Mouse (Mus musculus) E14TG2a.4 (cell line): ENCODE measurements around the gene Dlx3.

Source experiments
- H3K27me3 ChIP-seq: 2 replicates; pipeline ENCODE4 v1.6.1; 2014; ENCODE audit warnings: low read length, control low read depth; ENCODE audit not compliant: insufficient read depth
- H3K36me3 ChIP-seq: 2 replicates; pipeline ENCODE4 v1.6.1; 2014; ENCODE audit warnings: low read length, control low read depth; ENCODE audit not compliant: insufficient read depth
- H3K4me1 ChIP-seq: replicated peaks from 2 replicates; pipeline ENCODE4 v1.6.1; 2014; ENCODE audit warnings: low read depth, low read length, control low read depth
- H3K4me3 ChIP-seq: replicated peaks from 2 replicates; pipeline ENCODE4 v1.5.1; 2014; ENCODE audit warnings: mild to moderate bottlenecking, low read length
- H3K9me3 ChIP-seq: 2 replicates; pipeline ENCODE4 v1.6.1; 2014; ENCODE audit warnings: low read length, control low read depth
- CTCF ChIP-seq: conservative IDR thresholded peaks from 2 replicates; pipeline ENCODE4 v1.5.1; 2014; ENCODE audit warnings: low read length
- NANOG ChIP-seq: IDR thresholded peaks from 2 replicates; pipeline ENCODE4 v1.6.1; 2014; ENCODE audit warnings: borderline replicate concordance, low read length, mixed read lengths
- POU5F1 ChIP-seq: IDR thresholded peaks from 2 replicates; pipeline ENCODE4 v1.6.1; 2014; ENCODE audit warnings: low read length, borderline replicate concordance

Dlx3 gene

DNA sequence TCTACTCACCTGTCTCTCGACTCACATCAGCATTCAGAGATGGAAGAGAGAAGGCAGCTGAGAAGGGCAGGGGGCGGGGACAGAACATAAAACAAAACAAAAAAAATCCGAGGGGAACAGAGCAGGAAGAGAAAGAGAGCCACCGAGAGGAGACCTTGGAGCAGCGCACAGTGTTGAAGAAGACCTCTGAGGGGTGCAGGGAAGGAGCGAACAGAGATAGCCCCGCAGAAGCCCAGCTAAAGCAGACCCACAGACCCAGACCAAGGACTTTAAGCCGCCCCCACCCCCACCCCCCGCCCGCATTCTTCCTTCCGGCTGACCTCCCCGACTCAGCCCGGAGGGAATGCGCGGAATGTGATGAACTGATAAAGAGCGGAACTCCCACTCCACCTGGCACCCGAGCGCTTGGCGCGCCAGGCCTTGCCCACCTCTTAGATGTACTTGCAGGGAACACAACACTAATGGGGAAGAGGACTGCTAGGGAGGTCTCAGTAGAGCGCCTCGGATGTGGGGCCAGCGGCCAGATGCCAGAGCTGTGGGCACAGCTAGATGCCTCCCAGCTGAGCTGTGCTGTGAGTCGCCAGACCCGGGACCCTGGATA lies 14.5 kb upstream of the Dlx3 start:
- Histone ChIP-seq H3K27me3 (peaks cover 12% of the 10 kb centered on the region; the same call in 1 of the 2 replicates), H3K4me1 (peaks cover 72% of the 10 kb centered on the region), H3K4me3 (peak overlapping the region; percentile 65), H3K9me3 (peaks cover 3% of the 10 kb centered on the region; the same call in 1 of the 2 replicates), H3K36me3 (no peaks in the 10 kb centered on the region)
- TF ChIP-seq CTCF (no peak), NANOG (no peak), POU5F1 (no peak)

DNA sequence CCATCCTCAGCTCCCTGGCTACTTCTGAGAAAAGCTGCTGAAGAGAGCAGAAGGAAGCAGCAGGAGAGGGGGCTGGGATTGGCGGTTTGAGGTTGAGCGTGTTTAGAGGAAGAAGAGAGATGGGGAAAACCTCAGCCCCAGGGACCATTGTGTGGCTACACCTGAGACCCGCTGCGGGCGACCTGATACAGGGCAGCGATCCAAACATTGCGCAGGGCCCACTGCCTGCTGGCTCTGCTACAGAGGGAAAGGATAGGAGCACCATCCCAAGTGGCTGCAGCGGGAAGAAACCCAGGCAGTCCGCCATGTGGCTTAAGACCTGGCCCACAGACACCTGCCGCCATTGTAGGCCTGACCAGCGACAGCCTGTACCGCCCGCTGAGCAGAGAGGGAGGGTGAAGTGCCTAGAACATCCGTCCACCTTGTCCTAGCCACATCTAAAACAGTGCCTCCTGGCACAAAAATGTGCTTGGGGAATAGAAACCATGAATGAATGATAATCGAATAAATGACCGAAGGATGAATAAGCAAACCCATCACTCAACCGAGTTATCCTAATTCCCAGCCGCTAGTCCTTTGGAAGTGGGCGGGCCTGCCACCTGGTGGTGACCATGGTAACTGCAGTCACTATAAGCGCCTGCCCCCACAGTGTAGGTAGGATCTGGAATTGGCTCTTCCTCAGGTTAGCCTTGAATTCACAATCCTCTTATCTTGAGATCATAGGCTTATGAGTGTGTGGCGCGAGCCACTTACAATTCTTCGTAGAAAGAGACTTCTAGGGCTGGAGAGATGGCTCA lies 13.3 kb upstream of the Dlx3 start:
- Histone ChIP-seq H3K4me3 (peak overlapping the region; percentile 65), H3K27me3 (peaks cover 6% of the 10 kb centered on the region; the same call in 1 of the 2 replicates), H3K9me3 (peaks cover 3% of the 10 kb centered on the region; the same call in 1 of the 2 replicates), H3K36me3 (no peaks in the 10 kb centered on the region), H3K4me1 (peaks cover 59% of the 10 kb centered on the region)
- TF ChIP-seq CTCF (peak; percentile 88), POU5F1 (no peak), NANOG (no peak)

DNA sequence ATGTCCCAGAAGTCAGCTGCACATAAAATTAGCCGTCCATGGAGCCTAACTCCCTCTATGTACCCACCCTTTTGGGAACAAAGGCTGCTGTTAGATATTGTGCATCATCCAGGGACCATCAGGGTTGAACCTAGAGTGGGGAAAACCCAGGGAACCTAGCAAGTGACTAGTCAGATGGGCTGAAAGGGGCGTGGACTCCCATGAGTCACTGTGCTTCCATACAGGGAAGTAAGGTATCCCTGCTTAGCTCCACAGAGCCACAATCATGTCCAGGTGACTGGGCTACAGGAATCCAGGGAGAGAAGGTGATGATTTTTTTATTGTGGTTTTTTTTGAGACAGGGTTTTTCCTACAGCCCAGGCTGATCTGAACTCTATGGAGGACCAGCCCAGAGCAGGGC lies 10.9 kb upstream of the Dlx3 start:
- H3K4me3 ChIP-seq, result no peak overlapping the region
- peaks cover 56% of the 10 kb centered on the region for H3K4me1 ChIP-seq
- TF ChIP-seq POU5F1 (no peak), NANOG (no peak), CTCF (no peak)
- no peaks in the 10 kb centered on the region for H3K9me3 ChIP-seq
- H3K36me3 ChIP-seq, result no peaks in the 10 kb centered on the region
- H3K27me3 ChIP-seq, result peaks cover 8% of the 10 kb centered on the region; the same call in 1 of the 2 replicates

DNA sequence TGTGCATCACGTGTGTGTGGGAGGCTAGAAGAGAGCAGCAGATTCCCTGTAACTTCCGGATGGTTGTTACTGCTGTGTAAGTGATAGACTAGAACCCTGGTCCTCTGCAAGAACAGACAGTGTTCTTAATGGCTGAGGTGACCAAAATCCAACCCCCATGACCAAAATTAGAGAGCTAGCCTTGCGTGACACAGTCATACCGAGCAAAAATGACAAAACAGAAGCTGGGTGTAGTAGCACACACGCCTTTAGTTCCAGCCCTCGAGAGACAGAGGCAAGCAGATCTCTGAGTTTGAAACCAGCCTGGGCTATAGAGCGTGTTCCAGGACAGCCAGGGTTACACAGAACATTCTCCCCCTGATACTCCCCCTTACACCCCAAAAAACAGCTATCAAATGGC lies 9.8 kb upstream of the Dlx3 start:
- Histone ChIP-seq H3K36me3 (no peaks in the 10 kb centered on the region), H3K9me3 (no peaks in the 10 kb centered on the region), H3K4me3 (no peak overlapping the region), H3K27me3 (peaks cover 11% of the 10 kb centered on the region; the same call in 1 of the 2 replicates), H3K4me1 (peaks cover 46% of the 10 kb centered on the region)
- TF ChIP-seq CTCF (no peak), NANOG (no peak), POU5F1 (no peak)

DNA sequence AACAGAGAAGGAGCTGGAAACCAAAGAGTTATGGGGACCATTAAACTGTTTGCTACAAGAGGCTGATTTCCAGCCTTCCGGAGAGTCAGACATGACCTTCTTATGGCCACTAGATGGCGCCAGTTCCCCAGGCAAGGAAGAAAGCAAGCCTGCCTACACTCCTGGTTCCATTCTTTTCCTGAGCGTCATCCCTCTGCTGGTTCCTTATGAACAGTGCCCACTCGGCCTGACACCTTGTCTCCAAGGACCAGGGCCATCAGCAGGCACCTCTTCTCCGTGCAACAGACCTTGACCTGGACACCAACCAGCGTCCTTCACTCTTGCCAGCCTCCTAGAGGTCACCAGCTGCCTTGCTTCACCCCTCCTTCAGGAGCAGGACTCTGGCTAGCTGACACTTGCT lies 2.9 kb upstream of the Dlx3 start:
- Histone ChIP-seq H3K4me1 (peaks cover 44% of the 10 kb centered on the region), H3K27me3 (peaks cover 55% of the 10 kb centered on the region), H3K36me3 (no peaks in the 10 kb centered on the region), H3K4me3 (no peak overlapping the region), H3K9me3 (no peaks in the 10 kb centered on the region)
- no peak for TF ChIP-seq POU5F1
- peak; percentile 77 for TF ChIP-seq CTCF

DNA sequence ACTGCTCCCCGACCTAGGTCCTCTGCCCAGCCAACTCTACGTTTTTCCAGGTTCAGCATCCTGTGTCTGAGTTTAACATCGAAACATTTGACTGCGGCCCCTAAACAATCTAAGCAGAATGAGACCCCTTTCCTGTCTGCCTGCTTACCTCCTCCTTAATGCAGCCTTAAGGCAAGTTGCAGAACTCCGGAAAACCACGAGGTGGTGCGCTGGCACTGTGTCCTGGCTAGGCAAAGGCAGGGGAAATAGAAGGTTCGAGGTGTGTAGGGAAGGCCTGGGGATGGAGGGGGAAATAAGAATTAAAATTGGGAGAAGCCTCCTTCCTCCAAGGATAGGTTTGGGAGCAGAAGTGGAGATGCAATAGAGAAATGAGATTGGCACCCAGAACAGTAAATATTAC lies 1.4 kb upstream of the Dlx3 start:
- Histone ChIP-seq H3K4me1 (peaks cover 43% of the 10 kb centered on the region), H3K9me3 (no peaks in the 10 kb centered on the region), H3K4me3 (peak overlapping the region; percentile 55), H3K27me3 (peaks cover 69% of the 10 kb centered on the region), H3K36me3 (no peaks in the 10 kb centered on the region)
- TF ChIP-seq POU5F1, result no peak
- TF ChIP-seq CTCF, result peak; percentile 89

DNA sequence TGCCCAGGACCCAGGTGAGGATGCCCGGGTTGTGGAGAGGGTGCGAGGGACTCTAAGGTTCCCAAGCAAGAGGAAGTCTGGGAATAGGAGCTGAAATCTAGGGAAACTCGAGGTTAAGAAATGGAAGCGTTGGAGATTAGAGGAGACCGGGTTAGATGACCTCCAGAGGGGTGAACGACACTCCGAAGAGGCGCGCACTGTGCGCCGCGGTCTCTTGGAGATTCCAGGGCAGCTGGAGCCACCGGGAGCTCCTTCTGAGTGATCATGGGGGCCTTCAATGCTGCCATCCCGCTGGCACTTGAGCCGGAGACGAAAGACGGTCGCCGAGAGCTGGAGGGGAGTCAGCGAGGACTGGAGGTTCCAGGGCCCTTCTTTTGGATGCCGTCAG lies 708 bp downstream of the Dlx3 start:
- Histone ChIP-seq H3K9me3 (no peaks in the 10 kb centered on the region), H3K27me3 (peaks cover 85% of the 10 kb centered on the region), H3K4me3 (peak overlapping the region; percentile 74), H3K36me3 (no peaks in the 10 kb centered on the region), H3K4me1 (peaks cover 53% of the 10 kb centered on the region)
- TF ChIP-seq CTCF (no peak), POU5F1 (no peak), NANOG (no peak)

DNA sequence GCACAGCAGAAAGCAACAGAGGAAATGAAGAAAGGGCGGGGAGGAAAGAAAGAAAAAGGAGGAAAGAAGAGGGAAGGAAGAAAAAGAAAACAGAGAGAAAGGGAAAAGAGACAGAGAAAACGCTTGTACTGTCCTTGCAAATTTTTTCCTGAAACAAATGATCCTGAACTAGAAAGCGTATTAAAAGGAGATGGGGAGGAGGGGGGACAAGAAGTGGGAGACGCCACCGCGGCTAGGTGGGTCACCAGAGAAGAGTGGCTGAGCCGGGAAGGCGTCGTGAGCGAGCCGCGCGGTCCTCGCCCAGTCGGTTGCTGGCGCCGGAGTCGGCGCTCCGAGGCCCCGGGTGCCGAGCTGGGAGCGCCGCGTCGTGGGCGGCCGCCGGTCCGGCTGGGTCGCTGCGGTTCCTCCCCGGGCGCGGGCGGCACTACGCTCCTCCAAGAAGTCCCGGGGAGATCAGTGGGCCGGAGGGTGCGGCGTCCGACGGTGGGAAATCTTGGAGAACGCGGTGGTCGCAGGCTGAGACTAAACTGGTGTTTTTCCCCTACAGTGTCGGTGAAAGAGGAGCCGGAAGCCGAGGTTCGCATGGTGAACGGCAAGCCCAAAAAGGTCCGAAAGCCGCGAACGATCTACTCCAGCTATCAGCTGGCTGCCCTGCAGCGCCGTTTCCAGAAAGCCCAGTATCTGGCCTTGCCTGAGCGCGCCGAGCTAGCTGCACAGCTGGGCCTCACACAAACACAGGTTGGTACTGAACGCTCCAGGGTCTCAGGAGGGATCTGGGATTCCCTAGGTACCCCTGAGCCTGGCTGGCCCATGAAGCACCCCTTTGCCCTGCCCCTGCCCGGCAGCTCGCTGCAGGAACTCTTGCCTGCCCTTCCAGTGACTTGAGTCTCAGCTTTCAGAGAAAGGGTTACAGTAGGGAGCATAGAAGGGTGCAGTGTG lies 1.5 kb downstream of the Dlx3 start:
- Histone ChIP-seq H3K4me3 (peak overlapping the region; percentile 74; the same call in 1 of the 2 replicates), H3K4me1 (peaks cover 60% of the 10 kb centered on the region), H3K36me3 (no peaks in the 10 kb centered on the region), H3K9me3 (no peaks in the 10 kb centered on the region), H3K27me3 (peaks cover 89% of the 10 kb centered on the region)
- no peak for TF ChIP-seq CTCF
- TF ChIP-seq NANOG, result no peak
- TF ChIP-seq POU5F1, result no peak
